Mouse (Mus musculus) brain, embryonic 14.5 days (tissue): Measurements from ENCODE around the gene Fam118b.

Experiments
- CTCF ChIP-seq: fragments of 200-500 bp; IDR thresholded peaks from 2 replicates; pipeline ENCODE4 v1.5.1; 2012; ENCODE audit warnings: inconsistent platforms, mild to moderate bottlenecking, moderate library complexity, borderline replicate concordance; ENCODE audit not compliant: insufficient read depth, insufficient read length; ENCODE audit errors: extremely low read depth
- POLR2A ChIP-seq: fragments of 200-500 bp; IDR thresholded peaks from 2 replicates; pipeline ENCODE4 v1.6.1; 2012; ENCODE audit warnings: mild to moderate bottlenecking, inconsistent platforms, borderline replicate concordance; ENCODE audit not compliant: poor library complexity, insufficient read depth, insufficient read length, severe bottlenecking; ENCODE audit errors: extremely low read depth

- TF ChIP-seq POLR2A = no peak
- no peak for TF ChIP-seq CTCF
These were observed 38.9 kb downstream of the Fam118b start for GRCm38 (mm10) chr9:35228671-35229070.
